Mouse (Mus musculus) megakaryocyte, embryonic 14.5 days (primary cell): ENCODE measurements at regions not wholly inside any gene's neighbourhood (a gene's known extent, or its start where the extent isn't known, plus 50 kb on each side); places are given as distances from the start of the nearest gene placed in this dataset.

Experiments
- FLI1 ChIP-seq: IDR thresholded peaks from 2 replicates; pipeline ENCODE4 v1.6.1; 2012; ENCODE audit warnings: low read length, inconsistent platforms, mixed read lengths
- GATA1 ChIP-seq: IDR thresholded peaks from 3 replicates; pipeline ENCODE4 v1.6.1; 2012; ENCODE audit warnings: mixed read lengths, low read length, inconsistent platforms, borderline replicate concordance

DNA sequence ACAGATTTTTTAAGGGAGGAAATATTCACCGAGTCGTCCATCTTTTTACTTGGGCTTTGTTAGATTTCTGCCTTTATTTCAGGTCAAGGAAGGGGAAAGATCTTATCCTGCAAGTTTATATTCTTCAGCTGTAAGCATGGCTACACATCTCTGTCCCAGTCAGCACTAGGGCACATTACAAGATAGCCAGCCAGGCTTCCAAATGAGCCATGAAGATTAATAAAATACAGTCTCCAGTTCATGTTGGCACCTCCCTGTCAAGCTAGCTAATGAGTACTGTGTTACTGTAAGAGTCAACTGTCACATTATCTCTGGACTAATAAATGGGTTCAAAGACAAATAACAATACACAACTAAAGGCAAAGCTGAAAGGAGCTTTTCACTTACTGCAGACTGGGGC lies 166.6 kb downstream of the Rpl36a-ps1 start:
- TF ChIP-seq GATA1, result no peak
- TF ChIP-seq FLI1, result no peak
